Mouse (Mus musculus): Measurements from ENCODE around the gene Mtg2. TPM values are rescaled to one million over a fixed set of nuclear protein-coding genes. Genes with fewer than 3 reads are reported as not detected.

Gene Mtg2
- polyA plus RNA-seq, 2 experiments, result 22.1 to 29.8 TPM

- no peak overlapping the region for H3K27ac ChIP-seq (replicated peaks; ENCODE audit: low read depth, low read length)
- DNase-seq (ENCODE audit: low spot score) (no peak), ATAC-seq (ENCODE audit: low FRiP score, low read depth) (no peak)
- H3K4me1 ChIP-seq (ENCODE audit: control insufficient read depth, insufficient read depth, low read length), result no peaks in the 10 kb centered on the region
- no peak overlapping the region for H3K9ac ChIP-seq (ENCODE audit: low read depth, low read length, severe bottlenecking)
- H3K4me2 ChIP-seq (replicated peaks; ENCODE audit: low read depth, low read length, severe bottlenecking), result no peak overlapping the region
- no peak for TF ChIP-seq POLR2A (IDR thresholded peaks at IDR 0.05; ENCODE audit: borderline replicate concordance, extremely low read depth, insufficient read depth, insufficient read length)
- no peaks in the 10 kb centered on the region for H3K27me3 ChIP-seq (ENCODE audit: control insufficient read depth, insufficient read depth, low read length)
- H3K9me3 ChIP-seq (ENCODE audit: control insufficient read depth, low read length), result no peaks in the 10 kb centered on the region; the same call in 1 of the 2 replicates
- no peak overlapping the region for H3K4me3 ChIP-seq (replicated peaks; ENCODE audit: low read length)
- peaks cover 36% of the 10 kb centered on the region for H3K36me3 ChIP-seq (ENCODE audit: control insufficient read depth, insufficient read depth, low read length)
- 64% methylated on average over 16 of the region's 16 CpGs for WGBS
Observed at GRCm38 (mm10) chr2:180085926-180086636, 15.7 kb downstream of the Mtg2 start.

GRCm38 (mm10) chr2:180086637-180087027, 16.2 kb downstream of the Mtg2 start:
- Histone ChIP-seq H3K4me3 (replicated peaks; ENCODE audit: low read length) (no peak overlapping the region), H3K9me3 (ENCODE audit: control insufficient read depth, low read length) (no peaks in the 10 kb centered on the region; the same call in 1 of the 2 replicates), H3K9ac (ENCODE audit: low read depth, low read length, severe bottlenecking) (no peak overlapping the region), H3K4me1 (ENCODE audit: control insufficient read depth, insufficient read depth, low read length) (no peaks in the 10 kb centered on the region), H3K27me3 (ENCODE audit: control insufficient read depth, insufficient read depth, low read length) (no peaks in the 10 kb centered on the region), H3K4me2 (replicated peaks; ENCODE audit: low read depth, low read length, severe bottlenecking) (no peak overlapping the region), H3K36me3 (ENCODE audit: control insufficient read depth, insufficient read depth, low read length) (peaks cover 32% of the 10 kb centered on the region), H3K27ac (replicated peaks; ENCODE audit: low read depth, low read length) (no peak overlapping the region)
- no peak for ATAC-seq (ENCODE audit: low FRiP score, low read depth)
- 81% methylated on average over 5 of the region's 5 CpGs for WGBS
- no peak for TF ChIP-seq POLR2A (IDR thresholded peaks at IDR 0.05; ENCODE audit: borderline replicate concordance, extremely low read depth, insufficient read depth, insufficient read length)
- DNase-seq (ENCODE audit: low spot score), result no peak

GRCm38 (mm10) chr2:180087472-180087871, 17.1 kb downstream of the Mtg2 start:
- no peak overlapping the region for H3K4me3 ChIP-seq (replicated peaks; ENCODE audit: low read length)
- TF ChIP-seq POLR2A (IDR thresholded peaks at IDR 0.05; ENCODE audit: borderline replicate concordance, extremely low read depth, insufficient read depth, insufficient read length), result no peak
- H3K4me1 ChIP-seq (ENCODE audit: control insufficient read depth, insufficient read depth, low read length), result no peaks in the 10 kb centered on the region
- no peak overlapping the region for H3K4me2 ChIP-seq (replicated peaks; ENCODE audit: low read depth, low read length, severe bottlenecking)
- H3K36me3 ChIP-seq (ENCODE audit: control insufficient read depth, insufficient read depth, low read length), result peaks cover 25% of the 10 kb centered on the region
- H3K9ac ChIP-seq (ENCODE audit: low read depth, low read length, severe bottlenecking), result no peak overlapping the region
- H3K9me3 ChIP-seq (ENCODE audit: control insufficient read depth, low read length), result no peaks in the 10 kb centered on the region; the same call in 1 of the 2 replicates
- ATAC-seq (ENCODE audit: low FRiP score, low read depth) (no peak), DNase-seq (ENCODE audit: low spot score) (no peak)
- no peaks in the 10 kb centered on the region for H3K27me3 ChIP-seq (ENCODE audit: control insufficient read depth, insufficient read depth, low read length)
- 91% methylated on average over 4 of the region's 4 CpGs for WGBS
- H3K27ac ChIP-seq (replicated peaks; ENCODE audit: low read depth, low read length), result no peak overlapping the region

GRCm38 (mm10) chr2:180090285-180090684, 19.9 kb downstream of the Mtg2 start:
- Histone ChIP-seq H3K27me3 (ENCODE audit: control insufficient read depth, insufficient read depth, low read length) (no peaks in the 10 kb centered on the region), H3K4me2 (replicated peaks; ENCODE audit: low read depth, low read length, severe bottlenecking) (no peak overlapping the region), H3K27ac (replicated peaks; ENCODE audit: low read depth, low read length) (no peak overlapping the region), H3K9me3 (ENCODE audit: control insufficient read depth, low read length) (no peaks in the 10 kb centered on the region; the same call in 1 of the 2 replicates), H3K4me3 (replicated peaks; ENCODE audit: low read length) (no peak overlapping the region), H3K36me3 (ENCODE audit: control insufficient read depth, insufficient read depth, low read length) (peaks cover 5% of the 10 kb centered on the region; the same call in 1 of the 2 replicates), H3K9ac (ENCODE audit: low read depth, low read length, severe bottlenecking) (no peak overlapping the region), H3K4me1 (ENCODE audit: control insufficient read depth, insufficient read depth, low read length) (no peaks in the 10 kb centered on the region)
- no peak; the same call in 1 of the 2 replicates for ATAC-seq (ENCODE audit: low FRiP score, low read depth)
- DNase-seq (ENCODE audit: low spot score), result no peak
- TF ChIP-seq POLR2A (IDR thresholded peaks at IDR 0.05; ENCODE audit: borderline replicate concordance, extremely low read depth, insufficient read depth, insufficient read length), result no peak
- 49% methylated on average over 11 of the region's 11 CpGs for WGBS

GRCm38 (mm10) chr2:180095711-180096110, 25.3 kb downstream of the Mtg2 start:
- H3K4me2 ChIP-seq (replicated peaks; ENCODE audit: low read depth, low read length, severe bottlenecking), result no peak overlapping the region
- 46% methylated on average over 5 of the region's 5 CpGs for WGBS
- no peak overlapping the region for H3K27ac ChIP-seq (replicated peaks; ENCODE audit: low read depth, low read length)
- ATAC-seq (ENCODE audit: low FRiP score, low read depth), result no peak
- H3K36me3 ChIP-seq (ENCODE audit: control insufficient read depth, insufficient read depth, low read length), result no peaks in the 10 kb centered on the region
- peaks cover 15% of the 10 kb centered on the region for H3K27me3 ChIP-seq (ENCODE audit: control insufficient read depth, insufficient read depth, low read length)
- no peak overlapping the region for H3K4me3 ChIP-seq (replicated peaks; ENCODE audit: low read length)
- no peaks in the 10 kb centered on the region for H3K4me1 ChIP-seq (ENCODE audit: control insufficient read depth, insufficient read depth, low read length)
- DNase-seq (ENCODE audit: low spot score), result no peak
- no peaks in the 10 kb centered on the region for H3K9me3 ChIP-seq (ENCODE audit: control insufficient read depth, low read length)
- TF ChIP-seq POLR2A (IDR thresholded peaks at IDR 0.05; ENCODE audit: borderline replicate concordance, extremely low read depth, insufficient read depth, insufficient read length), result no peak
- no peak overlapping the region for H3K9ac ChIP-seq (ENCODE audit: low read depth, low read length, severe bottlenecking)
